Mouse (Mus musculus): ENCODE measurements around the gene Grid2. TPM values are rescaled to one million over a fixed set of nuclear protein-coding genes. Genes with fewer than 3 reads are reported as not detected.
A peak's percentile ranks its signal among the peaks of the same experiment; 100 is the strongest.

Grid2 gene
- polyA plus RNA-seq, 1 experiment from 2014 or later = 5.5 TPM

DNA sequence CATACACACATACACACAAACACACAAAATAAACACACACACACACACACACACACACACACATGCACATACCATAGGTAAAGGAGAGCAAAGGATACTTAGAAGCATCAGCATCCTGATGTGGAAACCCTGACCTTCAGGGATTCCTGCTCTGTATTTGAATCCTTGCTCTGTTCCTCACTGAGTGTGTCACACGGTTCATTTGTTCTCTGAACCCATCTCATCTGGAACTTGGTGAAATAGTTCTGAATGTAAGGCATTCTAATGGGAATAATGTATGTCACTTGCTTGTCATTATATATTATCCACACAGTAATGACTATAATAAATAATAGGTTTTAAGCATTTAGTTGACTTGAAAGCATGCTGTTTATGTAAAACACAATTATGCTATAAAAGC is 1173.2 kb downstream of the Grid2 start:
- H3K4me1 ChIP-seq = no peaks in the 10 kb centered on the region
- no peak overlapping the region for H3K4me3 ChIP-seq
- H3K27me3 ChIP-seq = peaks cover 11% of the 10 kb centered on the region; the same call in 1 of the 2 replicates
- H3K27ac ChIP-seq (replicated peaks) = no peak overlapping the region
- ATAC-seq (ENCODE audit: low FRiP score, low read depth) = peak; percentile 90
- H3K4me2 ChIP-seq (replicated peaks) = no peak overlapping the region
- H3K9ac ChIP-seq (replicated peaks) = no peak overlapping the region
- 38% methylated on average over 1 of the region's 1 CpGs for WGBS
- no peaks in the 10 kb centered on the region for H3K36me3 ChIP-seq
- no peaks in the 10 kb centered on the region for H3K9me3 ChIP-seq

- ATAC-seq (ENCODE audit: low FRiP score, low read depth) = no peak
- Histone ChIP-seq H3K4me1 (no peaks in the 10 kb centered on the region), H3K27ac (replicated peaks) (no peak overlapping the region), H3K4me2 (replicated peaks) (no peak overlapping the region), H3K9me3 (no peaks in the 10 kb centered on the region), H3K36me3 (no peaks in the 10 kb centered on the region), H3K27me3 (no peaks in the 10 kb centered on the region), H3K9ac (replicated peaks) (no peak overlapping the region), H3K4me3 (no peak overlapping the region)
- WGBS = 86% methylated on average over 5 of the region's 5 CpGs
Measured at GRCm38 (mm10) chr6:64448127-64448526, 1192.5 kb downstream of the Grid2 start.

- no peak for ATAC-seq (ENCODE audit: low FRiP score, low read depth)
- no peaks in the 10 kb centered on the region for H3K27me3 ChIP-seq
- H3K4me2 ChIP-seq (replicated peaks) = no peak overlapping the region
- no peak overlapping the region for H3K9ac ChIP-seq (replicated peaks)
- H3K27ac ChIP-seq (replicated peaks) = no peak overlapping the region
- H3K4me1 ChIP-seq = no peaks in the 10 kb centered on the region
- H3K36me3 ChIP-seq = no peaks in the 10 kb centered on the region
- 79% methylated on average over 4 of the region's 4 CpGs for WGBS
- H3K4me3 ChIP-seq = no peak overlapping the region
- no peaks in the 10 kb centered on the region for H3K9me3 ChIP-seq
Measured at GRCm38 (mm10) chr6:64448864-64449355, 1193.2 kb downstream of the Grid2 start.

GRCm38 (mm10) chr6:64450770-64451169 is 1195.1 kb downstream of the Grid2 start:
- no peak overlapping the region for H3K4me2 ChIP-seq (replicated peaks)
- no peak for ATAC-seq (ENCODE audit: low FRiP score, low read depth)
- H3K36me3 ChIP-seq = no peaks in the 10 kb centered on the region
- no peaks in the 10 kb centered on the region for H3K27me3 ChIP-seq
- H3K27ac ChIP-seq (replicated peaks) = no peak overlapping the region
- no peaks in the 10 kb centered on the region for H3K4me1 ChIP-seq
- no peak overlapping the region for H3K9ac ChIP-seq (replicated peaks)
- H3K9me3 ChIP-seq = no peaks in the 10 kb centered on the region
- H3K4me3 ChIP-seq = no peak overlapping the region
- 89% methylated on average over 3 of the region's 3 CpGs for WGBS

- Histone ChIP-seq H3K4me1 (no peaks in the 10 kb centered on the region), H3K27ac (replicated peaks) (no peak overlapping the region), H3K9me3 (no peaks in the 10 kb centered on the region), H3K36me3 (no peaks in the 10 kb centered on the region), H3K9ac (replicated peaks) (no peak overlapping the region), H3K27me3 (no peaks in the 10 kb centered on the region), H3K4me2 (replicated peaks) (no peak overlapping the region), H3K4me3 (no peak overlapping the region)
- ATAC-seq (ENCODE audit: low FRiP score, low read depth) = no peak
- 83% methylated on average over 3 of the region's 3 CpGs for WGBS
Measured at GRCm38 (mm10) chr6:64479884-64480283, 1224.2 kb downstream of the Grid2 start.

DNA sequence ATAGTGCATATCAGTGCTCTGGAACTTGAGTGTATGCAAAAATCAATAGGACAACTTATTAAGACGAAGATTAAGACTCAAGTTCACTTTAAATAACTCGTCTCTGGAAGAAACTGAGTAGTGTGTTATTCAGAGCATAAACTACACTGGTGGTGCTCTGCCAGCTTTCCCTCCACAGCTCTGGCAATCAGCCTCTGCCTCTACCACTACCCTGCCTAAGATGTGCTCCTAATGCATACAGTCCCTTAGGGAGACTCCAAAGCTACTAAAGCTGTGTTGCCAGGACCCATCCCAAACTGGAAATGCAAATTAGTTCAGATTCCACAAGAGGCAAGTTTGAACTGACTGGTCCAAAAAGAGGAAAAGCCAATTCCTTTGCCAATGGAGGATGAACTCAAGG is 1224.9 kb downstream of the Grid2 start:
- Histone ChIP-seq H3K9ac (replicated peaks) (no peak overlapping the region), H3K4me2 (replicated peaks) (no peak overlapping the region), H3K4me3 (no peak overlapping the region), H3K9me3 (no peaks in the 10 kb centered on the region), H3K36me3 (no peaks in the 10 kb centered on the region), H3K27ac (replicated peaks) (no peak overlapping the region), H3K27me3 (no peaks in the 10 kb centered on the region), H3K4me1 (no peaks in the 10 kb centered on the region)
- WGBS = 76% methylated on average over 2 of the region's 2 CpGs
- ATAC-seq (ENCODE audit: low FRiP score, low read depth) = no peak

DNA sequence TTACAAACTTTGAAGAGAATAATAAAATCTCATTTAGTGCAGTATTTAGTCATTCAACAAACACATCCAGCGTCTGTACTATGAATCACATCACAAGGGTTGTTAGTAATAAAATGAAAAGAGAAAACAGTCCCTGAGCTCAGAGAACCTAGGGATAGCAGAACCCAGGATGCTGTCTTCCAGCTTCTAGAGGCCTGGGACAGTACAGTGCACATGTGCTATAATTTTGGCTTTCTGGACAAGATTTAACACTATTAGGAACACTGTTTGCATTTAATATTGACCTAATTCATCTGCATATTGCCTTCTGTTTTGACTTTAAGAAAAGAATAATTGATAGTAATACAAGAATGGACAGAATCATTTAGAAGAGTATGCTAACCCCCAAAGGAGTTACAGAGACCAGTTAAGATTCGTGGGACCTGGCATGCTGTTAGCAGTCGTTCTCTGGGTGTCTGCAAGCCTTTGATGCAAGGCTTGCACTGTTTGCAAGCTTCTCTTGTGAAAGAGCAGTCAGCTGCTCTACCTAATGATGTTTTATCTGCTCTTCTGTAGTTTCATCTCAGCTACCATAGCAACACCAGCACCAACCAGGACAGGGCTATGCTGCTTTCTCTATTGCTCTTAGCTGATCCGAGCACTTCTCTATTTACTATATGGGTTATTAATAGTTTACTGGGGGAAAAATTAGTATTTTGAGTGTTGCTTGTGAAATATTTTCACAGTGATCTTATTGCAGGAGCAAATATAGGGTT is 1234.8 kb downstream of the Grid2 start:
- Histone ChIP-seq H3K27ac (replicated peaks) (no peak overlapping the region), H3K36me3 (no peaks in the 10 kb centered on the region), H3K9me3 (no peaks in the 10 kb centered on the region), H3K4me1 (no peaks in the 10 kb centered on the region), H3K9ac (replicated peaks) (no peak overlapping the region), H3K4me3 (no peak overlapping the region), H3K27me3 (no peaks in the 10 kb centered on the region), H3K4me2 (replicated peaks) (no peak overlapping the region)
- peak; percentile 54; the same call in 1 of the 2 replicates for ATAC-seq (ENCODE audit: low FRiP score, low read depth)
- WGBS = 58% methylated on average over 4 of the region's 4 CpGs

- H3K36me3 ChIP-seq = no peaks in the 10 kb centered on the region
- no peaks in the 10 kb centered on the region for H3K9me3 ChIP-seq
- no peaks in the 10 kb centered on the region for H3K27me3 ChIP-seq
- H3K4me3 ChIP-seq = no peak overlapping the region
- whole genome bisulfite sequencing = 77% methylated on average over 1 of the region's 1 CpGs
- H3K4me2 ChIP-seq (replicated peaks) = no peak overlapping the region
- H3K4me1 ChIP-seq = no peaks in the 10 kb centered on the region
- ATAC-seq (ENCODE audit: low FRiP score, low read depth) = no peak
- H3K9ac ChIP-seq (replicated peaks) = no peak overlapping the region
- no peak overlapping the region for H3K27ac ChIP-seq (replicated peaks)
Measured at GRCm38 (mm10) chr6:64504394-64504793, 1248.7 kb downstream of the Grid2 start.

- Histone ChIP-seq H3K4me3 (no peak overlapping the region), H3K9me3 (no peaks in the 10 kb centered on the region), H3K4me1 (no peaks in the 10 kb centered on the region), H3K27me3 (no peaks in the 10 kb centered on the region), H3K9ac (replicated peaks) (no peak overlapping the region), H3K27ac (replicated peaks) (no peak overlapping the region), H3K36me3 (no peaks in the 10 kb centered on the region), H3K4me2 (replicated peaks) (no peak overlapping the region)
- ATAC-seq (ENCODE audit: low FRiP score, low read depth) = no peak
- 76% methylated on average over 3 of the region's 3 CpGs for WGBS
Measured at GRCm38 (mm10) chr6:64542168-64542567, 1286.5 kb downstream of the Grid2 start.

- H3K27ac ChIP-seq (replicated peaks) = no peak overlapping the region
- no peaks in the 10 kb centered on the region for H3K9me3 ChIP-seq
- no peak overlapping the region for H3K4me2 ChIP-seq (replicated peaks)
- H3K4me1 ChIP-seq = no peaks in the 10 kb centered on the region
- H3K9ac ChIP-seq (replicated peaks) = no peak overlapping the region
- H3K4me3 ChIP-seq = no peak overlapping the region
- H3K36me3 ChIP-seq = no peaks in the 10 kb centered on the region
- WGBS = 79% methylated on average over 3 of the region's 3 CpGs
- no peak for ATAC-seq (ENCODE audit: low FRiP score, low read depth)
- no peaks in the 10 kb centered on the region for H3K27me3 ChIP-seq
Measured at GRCm38 (mm10) chr6:64553645-64554044, 1298.0 kb downstream of the Grid2 start.

- Histone ChIP-seq H3K4me3 (no peak overlapping the region), H3K9me3 (no peaks in the 10 kb centered on the region), H3K27me3 (no peaks in the 10 kb centered on the region), H3K9ac (replicated peaks) (no peak overlapping the region), H3K4me1 (no peaks in the 10 kb centered on the region), H3K27ac (replicated peaks) (no peak overlapping the region), H3K36me3 (no peaks in the 10 kb centered on the region), H3K4me2 (replicated peaks) (no peak overlapping the region)
- WGBS = 88% methylated on average over 4 of the region's 4 CpGs
- no peak for ATAC-seq (ENCODE audit: low FRiP score, low read depth)
Measured at GRCm38 (mm10) chr6:64555220-64555619, 1299.5 kb downstream of the Grid2 start.

DNA sequence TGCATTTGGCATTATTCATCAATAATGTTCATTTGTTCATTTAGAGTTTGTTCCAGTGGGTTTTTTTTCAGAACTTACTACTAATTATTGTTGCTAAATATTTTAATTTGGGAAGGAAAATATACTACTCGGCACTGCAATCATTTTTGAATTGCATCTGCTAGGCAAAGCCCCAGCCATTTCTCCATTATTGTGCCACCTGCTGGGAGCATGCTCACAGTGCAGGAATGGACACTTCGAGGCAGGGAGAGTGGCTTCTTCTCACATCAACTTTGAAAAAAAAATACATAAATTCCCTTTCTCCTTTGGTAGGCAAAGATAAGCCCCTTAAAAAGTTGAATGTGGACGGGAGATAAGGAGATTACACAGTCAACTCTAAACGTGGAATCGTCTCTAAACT is 1312.9 kb downstream of the Grid2 start:
- ATAC-seq (ENCODE audit: low FRiP score, low read depth) = no peak
- H3K4me1 ChIP-seq = no peaks in the 10 kb centered on the region
- no peaks in the 10 kb centered on the region for H3K9me3 ChIP-seq
- no peak overlapping the region for H3K9ac ChIP-seq (replicated peaks)
- H3K4me2 ChIP-seq (replicated peaks) = no peak overlapping the region
- WGBS = 63% methylated on average over 5 of the region's 5 CpGs
- no peak overlapping the region for H3K4me3 ChIP-seq
- no peak overlapping the region for H3K27ac ChIP-seq (replicated peaks)
- H3K27me3 ChIP-seq = no peaks in the 10 kb centered on the region
- H3K36me3 ChIP-seq = no peaks in the 10 kb centered on the region

GRCm38 (mm10) chr6:64581338-64581737 is 1325.7 kb downstream of the Grid2 start:
- no peak overlapping the region for H3K4me2 ChIP-seq (replicated peaks)
- 66% methylated on average over 3 of the region's 3 CpGs for WGBS
- H3K4me1 ChIP-seq = no peaks in the 10 kb centered on the region
- H3K9me3 ChIP-seq = no peaks in the 10 kb centered on the region
- no peaks in the 10 kb centered on the region for H3K27me3 ChIP-seq
- H3K36me3 ChIP-seq = no peaks in the 10 kb centered on the region
- no peak overlapping the region for H3K4me3 ChIP-seq
- ATAC-seq (ENCODE audit: low FRiP score, low read depth) = no peak
- no peak overlapping the region for H3K27ac ChIP-seq (replicated peaks)
- H3K9ac ChIP-seq (replicated peaks) = no peak overlapping the region
